Mouse (Mus musculus): Measurements from ENCODE around the gene H2-D1. TPM values are rescaled to one million over a fixed set of nuclear protein-coding genes. Genes with fewer than 3 reads are reported as not detected.

Gene H2-D1
- polyA plus RNA-seq, 1 experiment from 2014 or later = 118 TPM

DNA sequence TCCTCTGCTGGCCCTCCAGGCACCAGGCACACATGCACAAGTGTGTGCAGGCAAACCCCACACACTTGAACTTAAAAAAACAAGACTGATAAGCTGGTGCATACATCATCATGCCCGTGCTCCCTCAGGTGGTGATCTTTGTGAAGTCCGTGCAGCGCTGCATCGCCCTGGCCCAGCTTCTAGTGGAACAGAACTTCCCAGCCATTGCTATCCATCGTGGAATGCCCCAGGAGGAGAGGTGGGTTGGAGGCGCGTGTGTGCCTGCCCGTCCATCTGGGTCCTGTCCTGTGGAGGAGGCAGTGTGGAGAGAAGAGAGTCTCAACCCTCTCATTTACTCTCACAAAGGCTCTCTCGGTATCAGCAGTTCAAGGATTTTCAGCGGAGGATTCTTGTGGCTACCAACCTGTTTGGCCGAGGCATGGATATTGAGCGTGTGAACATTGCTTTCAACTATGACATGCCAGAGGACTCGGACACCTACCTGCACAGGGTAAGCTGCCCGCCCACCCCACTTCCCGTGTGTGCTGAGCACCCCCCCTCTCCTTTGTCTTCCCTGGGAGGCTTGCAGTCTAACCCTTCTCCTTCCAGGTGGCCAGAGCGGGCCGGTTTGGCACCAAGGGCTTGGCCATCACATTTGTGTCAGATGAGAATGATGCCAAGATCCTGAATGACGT, 9.8 kb upstream of the H2-D1 start:
- Histone ChIP-seq H3K4me1 (replicated peaks) (peaks cover under 1% of the 10 kb centered on the region), H3K9me3 (no peaks in the 10 kb centered on the region), H3K9ac (no peak overlapping the region), H3K27ac (replicated peaks) (no peak overlapping the region), H3K4me3 (no peak overlapping the region), H3K4me2 (no peak overlapping the region), H3K36me3 (peaks cover 60% of the 10 kb centered on the region), H3K27me3 (no peaks in the 10 kb centered on the region)
- 85% methylated on average over 18 of the region's 18 CpGs for WGBS
- no peak for ATAC-seq (ENCODE audit: low FRiP score, low read depth)

DNA sequence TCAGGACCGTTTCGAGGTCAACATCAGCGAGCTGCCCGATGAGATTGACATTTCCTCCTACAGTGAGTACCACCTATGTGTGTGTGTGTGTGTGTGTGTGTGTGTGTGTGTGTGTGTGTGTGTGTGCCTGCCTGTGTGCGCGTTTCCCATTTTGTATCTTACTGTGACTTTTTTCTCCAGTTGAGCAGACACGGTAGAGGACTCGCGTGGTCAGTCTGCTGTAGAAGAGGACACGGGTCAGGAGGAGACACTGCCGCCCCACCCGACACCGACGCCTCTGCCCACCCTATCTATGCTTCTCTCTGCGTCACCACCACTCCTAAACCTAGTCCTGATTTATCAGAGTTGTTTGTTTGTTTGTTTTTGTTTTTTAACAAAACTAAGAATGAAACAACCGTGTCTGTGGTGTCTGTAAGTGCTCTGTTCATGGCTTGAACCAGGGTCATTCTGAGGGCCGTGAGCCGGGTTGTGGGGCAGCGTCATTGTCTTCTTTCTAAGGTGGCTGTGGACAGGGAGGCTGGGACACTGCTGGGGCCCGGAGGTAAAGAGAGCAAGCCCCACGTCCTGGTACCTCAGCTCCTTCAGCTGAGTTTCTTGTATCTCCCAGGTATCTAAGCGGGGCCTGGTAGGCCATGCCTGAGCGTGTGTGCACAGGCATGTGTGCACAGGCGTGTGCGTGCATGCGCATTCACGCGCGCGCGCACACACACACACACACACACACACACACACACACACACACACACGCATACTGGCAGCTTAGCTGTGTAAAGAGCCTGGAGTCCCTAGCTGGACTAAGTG, 9.0 kb upstream of the H2-D1 start:
- peak; percentile 1; the same call in 1 of the 2 replicates for ATAC-seq (ENCODE audit: low FRiP score, low read depth)
- Histone ChIP-seq H3K27me3 (no peaks in the 10 kb centered on the region), H3K36me3 (peaks cover 54% of the 10 kb centered on the region), H3K27ac (replicated peaks) (no peak overlapping the region), H3K9me3 (no peaks in the 10 kb centered on the region), H3K9ac (no peak overlapping the region), H3K4me2 (no peak overlapping the region), H3K4me1 (replicated peaks) (peaks cover 4% of the 10 kb centered on the region), H3K4me3 (no peak overlapping the region)
- 90% methylated on average over 32 of the region's 32 CpGs for WGBS

DNA sequence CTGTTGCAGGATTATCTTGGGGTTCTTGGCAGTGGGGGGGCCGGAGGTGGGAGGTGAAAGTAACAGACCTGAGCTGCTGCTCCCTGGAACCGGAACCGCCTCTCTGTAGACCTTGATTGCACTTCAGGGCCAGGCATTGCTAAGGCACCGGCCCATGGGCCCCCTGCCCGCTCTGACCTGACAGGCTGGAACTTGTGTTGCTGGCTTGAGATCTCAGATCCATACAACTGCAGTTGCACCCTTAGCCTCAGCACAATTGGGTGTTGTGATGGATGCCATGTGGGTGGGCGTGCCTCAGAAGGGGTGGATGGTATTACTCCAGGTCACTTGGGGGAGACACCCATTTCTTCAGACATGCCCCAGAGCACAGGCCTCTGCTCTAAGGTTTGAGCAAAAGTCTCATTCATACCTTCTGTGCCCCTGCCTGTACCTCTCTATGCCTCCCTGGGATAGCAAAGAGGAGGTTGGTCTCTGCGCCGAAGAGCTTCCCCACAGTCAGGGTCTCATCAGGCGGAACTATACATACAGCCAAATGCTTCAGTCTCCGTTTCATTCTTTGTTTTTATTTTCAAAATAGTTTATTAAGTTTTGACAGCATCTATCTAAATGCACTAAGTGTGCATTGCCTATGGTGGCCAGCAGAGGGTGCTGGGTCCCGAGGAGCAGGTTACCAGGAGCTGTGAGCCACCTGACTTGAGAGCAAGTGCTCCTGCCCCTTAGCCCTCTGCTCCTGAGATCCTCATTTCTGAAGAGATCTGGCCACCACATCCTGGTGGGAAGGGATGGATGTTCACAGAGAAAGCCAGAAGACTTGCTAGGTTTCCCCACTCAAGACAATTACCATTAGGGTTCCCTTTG, 8.1 kb upstream of the H2-D1 start:
- peaks cover 44% of the 10 kb centered on the region for H3K36me3 ChIP-seq
- no peak overlapping the region for H3K9ac ChIP-seq
- no peak overlapping the region for H3K4me3 ChIP-seq
- no peak overlapping the region for H3K27ac ChIP-seq (replicated peaks)
- WGBS = 55% methylated on average over 11 of the region's 11 CpGs
- peak; percentile 13; the same call in 1 of the 2 replicates for ATAC-seq (ENCODE audit: low FRiP score, low read depth)
- H3K4me1 ChIP-seq (replicated peaks) = peaks cover 4% of the 10 kb centered on the region
- H3K9me3 ChIP-seq = no peaks in the 10 kb centered on the region
- H3K27me3 ChIP-seq = no peaks in the 10 kb centered on the region
- H3K4me2 ChIP-seq = no peak overlapping the region

DNA sequence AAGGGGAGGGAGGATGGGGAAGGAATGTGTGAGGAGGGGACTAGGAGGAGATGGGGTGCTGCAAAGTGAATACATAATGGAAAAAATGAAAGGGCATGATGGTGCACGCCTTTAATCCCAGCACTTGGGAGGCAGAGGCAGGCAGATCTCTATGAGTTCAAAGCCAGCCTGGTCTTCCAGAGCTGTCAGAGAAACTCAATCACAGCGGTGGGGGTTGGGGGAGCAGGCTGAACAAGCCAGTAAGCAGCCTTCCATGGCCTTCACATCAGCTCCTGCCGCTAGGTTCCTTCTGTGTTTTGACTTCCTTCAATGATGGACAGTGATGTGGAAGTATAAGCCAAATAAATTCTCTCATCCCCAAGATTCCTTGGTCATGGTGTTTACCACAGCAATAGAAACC, 7.2 kb upstream of the H2-D1 start:
- no peak overlapping the region for H3K27ac ChIP-seq (replicated peaks)
- no peak overlapping the region for H3K4me2 ChIP-seq
- H3K4me3 ChIP-seq = no peak overlapping the region
- H3K36me3 ChIP-seq = peaks cover 36% of the 10 kb centered on the region
- no peaks in the 10 kb centered on the region for H3K9me3 ChIP-seq
- WGBS = 73% methylated on average over 3 of the region's 3 CpGs
- peaks cover 4% of the 10 kb centered on the region for H3K4me1 ChIP-seq (replicated peaks)
- no peaks in the 10 kb centered on the region for H3K27me3 ChIP-seq
- no peak overlapping the region for H3K9ac ChIP-seq
- ATAC-seq (ENCODE audit: low FRiP score, low read depth) = no peak

DNA sequence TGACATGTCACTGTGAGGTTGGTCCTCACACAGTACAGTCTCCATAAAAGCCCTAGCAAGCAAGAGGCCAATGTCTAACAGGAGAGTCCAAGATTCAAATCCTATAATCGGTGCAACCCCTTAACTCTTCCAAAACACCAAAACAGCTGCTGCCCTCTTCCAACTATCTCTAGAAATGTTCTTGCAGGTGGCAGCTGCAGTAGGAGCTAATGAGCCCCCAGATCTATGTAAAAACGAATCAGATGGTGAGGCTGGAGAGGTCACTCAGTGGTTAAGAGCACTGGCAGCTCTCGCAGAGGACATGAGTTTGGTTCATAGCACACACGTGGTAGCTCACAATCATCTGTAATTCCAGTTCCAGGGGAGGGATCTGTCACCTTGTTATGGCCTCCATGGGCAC, 6.8 kb upstream of the H2-D1 start:
- Histone ChIP-seq H3K9me3 (no peaks in the 10 kb centered on the region), H3K36me3 (peaks cover 32% of the 10 kb centered on the region), H3K4me3 (no peak overlapping the region), H3K9ac (no peak overlapping the region), H3K27me3 (no peaks in the 10 kb centered on the region), H3K4me2 (no peak overlapping the region), H3K27ac (replicated peaks) (no peak overlapping the region), H3K4me1 (replicated peaks) (peaks cover 4% of the 10 kb centered on the region)
- ATAC-seq (ENCODE audit: low FRiP score, low read depth) = no peak
- WGBS = 68% methylated on average over 4 of the region's 4 CpGs

DNA sequence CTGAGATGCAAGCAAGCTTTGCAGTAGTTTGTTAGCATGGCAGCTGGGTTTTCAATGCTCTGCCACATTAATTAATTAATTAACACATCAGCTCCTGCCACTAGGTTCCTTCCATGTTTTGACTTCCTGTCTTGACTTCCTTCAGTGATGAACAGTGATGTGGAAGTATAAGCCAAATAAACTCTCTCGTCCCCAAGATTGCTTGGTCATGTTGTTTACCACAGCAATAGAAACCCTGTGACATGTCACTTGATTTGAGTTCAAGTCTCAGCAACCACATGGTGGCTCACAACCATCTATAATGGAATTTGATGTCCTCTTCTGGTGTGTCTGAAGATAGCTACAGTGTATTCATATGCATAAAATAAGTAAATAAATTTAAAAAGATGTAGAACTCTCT, 5.2 kb upstream of the H2-D1 start:
- Histone ChIP-seq H3K4me1 (replicated peaks) (peaks cover 4% of the 10 kb centered on the region), H3K27me3 (no peaks in the 10 kb centered on the region), H3K9me3 (no peaks in the 10 kb centered on the region), H3K9ac (no peak overlapping the region), H3K36me3 (peaks cover 20% of the 10 kb centered on the region), H3K4me2 (no peak overlapping the region), H3K27ac (replicated peaks) (no peak overlapping the region), H3K4me3 (no peak overlapping the region)
- no peak for ATAC-seq (ENCODE audit: low FRiP score, low read depth)
- WGBS = 81% methylated on average over 1 of the region's 1 CpGs

DNA sequence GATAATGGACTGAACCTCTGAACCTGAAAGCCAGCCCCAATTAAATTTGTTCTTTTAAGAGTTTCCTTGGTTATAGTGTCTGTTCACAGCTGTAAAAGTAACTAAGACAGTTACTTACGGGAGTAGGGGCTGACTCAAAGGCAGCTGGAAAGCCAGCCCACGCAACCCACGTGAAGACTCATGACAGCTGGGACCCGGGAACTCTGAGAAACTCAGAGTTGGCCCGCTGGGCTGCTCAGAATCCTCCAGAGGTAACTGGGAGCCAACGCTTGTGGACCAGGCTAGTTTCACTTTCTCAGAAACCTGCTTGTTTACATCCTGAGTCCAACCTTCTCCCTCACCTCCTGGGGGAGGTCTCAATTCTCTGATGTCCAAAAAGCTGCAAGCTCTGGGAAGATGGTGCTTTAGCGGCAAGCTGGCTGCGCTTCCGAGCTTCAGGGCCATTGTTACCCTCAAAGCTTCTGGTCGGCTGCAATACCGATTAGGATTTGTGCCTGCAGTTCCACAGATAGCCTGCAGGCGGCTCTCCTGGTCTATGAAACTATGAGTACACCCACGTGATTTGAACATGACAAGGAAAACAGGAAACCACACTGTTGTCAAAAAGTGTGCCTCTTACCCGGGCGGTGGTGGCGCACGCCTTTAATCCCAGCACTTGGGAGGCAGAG, 4.6 kb upstream of the H2-D1 start:
- H3K9ac ChIP-seq = 0 out of 2 replicates have a peak overlapping the region, but pooled peaks have one; percentile 14

DNA sequence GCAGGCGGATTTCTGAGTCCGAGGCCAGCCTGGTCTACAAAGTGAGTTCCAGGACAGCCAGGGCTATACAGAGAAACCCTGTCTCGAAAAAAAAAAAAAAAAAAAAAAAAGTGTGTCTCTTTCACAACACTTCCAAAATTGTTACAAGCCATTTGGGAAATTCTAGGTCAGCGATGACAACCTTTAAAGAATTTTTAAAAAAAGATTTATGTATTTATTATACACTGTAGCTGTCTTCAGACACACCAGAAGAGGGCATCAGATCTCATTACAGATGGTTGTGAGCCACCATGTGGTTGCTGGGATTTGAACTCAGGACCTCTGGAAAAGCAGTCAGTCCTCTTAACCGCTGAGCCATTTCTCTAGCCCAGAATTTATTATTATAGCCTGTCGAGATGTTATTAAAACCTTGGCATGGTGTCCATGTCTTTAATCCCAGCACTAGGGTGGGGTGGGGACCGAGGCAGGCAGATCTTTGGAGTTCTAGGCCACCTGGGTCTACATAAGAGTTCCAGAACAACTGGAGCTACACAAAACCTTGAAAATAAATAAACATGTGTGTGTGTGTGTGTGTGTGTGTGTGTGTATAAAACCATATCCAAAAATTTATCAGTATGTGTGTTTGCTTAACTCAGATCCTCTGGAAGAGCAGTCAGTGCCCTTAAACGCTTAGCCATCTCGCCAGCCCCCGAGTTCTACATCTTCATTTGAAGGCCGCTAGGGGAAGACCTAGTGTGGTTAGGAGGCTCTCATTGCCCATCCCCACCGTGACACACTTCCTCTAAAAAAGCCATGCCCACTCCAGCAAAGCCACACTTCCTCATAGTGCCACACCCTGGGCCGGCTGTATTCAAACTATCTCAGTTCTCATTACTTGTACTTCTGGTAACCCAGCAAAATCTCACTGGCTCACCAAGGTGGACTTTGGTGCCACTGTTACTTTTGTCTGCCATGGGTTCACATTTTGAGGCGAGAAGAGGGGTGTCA, 3.7 kb upstream of the H2-D1 start:
- no peak for ATAC-seq (ENCODE audit: low FRiP score, low read depth)
- Histone ChIP-seq H3K9ac (no peak overlapping the region), H3K27ac (replicated peaks) (no peak overlapping the region), H3K4me3 (no peak overlapping the region), H3K4me2 (no peak overlapping the region), H3K36me3 (peaks cover 6% of the 10 kb centered on the region), H3K4me1 (replicated peaks) (peaks cover 10% of the 10 kb centered on the region), H3K9me3 (no peaks in the 10 kb centered on the region), H3K27me3 (no peaks in the 10 kb centered on the region)
- 61% methylated on average over 13 of the region's 14 CpGs for WGBS

More for the DNA sequence above, 4.6 kb upstream of the H2-D1 start:
- 11% methylated on average over 17 of the region's 17 CpGs for WGBS
- Histone ChIP-seq H3K36me3 (peaks cover 14% of the 10 kb centered on the region), H3K4me2 (peak overlapping the region; percentile 46), H3K4me1 (replicated peaks) (peaks cover 4% of the 10 kb centered on the region), H3K4me3 (peak overlapping the region; percentile 19; the same call in 1 of the 2 replicates), H3K27me3 (no peaks in the 10 kb centered on the region), H3K27ac (replicated peaks) (no peak overlapping the region), H3K9me3 (no peaks in the 10 kb centered on the region)
- ATAC-seq (ENCODE audit: low FRiP score, low read depth) = no peak

DNA sequence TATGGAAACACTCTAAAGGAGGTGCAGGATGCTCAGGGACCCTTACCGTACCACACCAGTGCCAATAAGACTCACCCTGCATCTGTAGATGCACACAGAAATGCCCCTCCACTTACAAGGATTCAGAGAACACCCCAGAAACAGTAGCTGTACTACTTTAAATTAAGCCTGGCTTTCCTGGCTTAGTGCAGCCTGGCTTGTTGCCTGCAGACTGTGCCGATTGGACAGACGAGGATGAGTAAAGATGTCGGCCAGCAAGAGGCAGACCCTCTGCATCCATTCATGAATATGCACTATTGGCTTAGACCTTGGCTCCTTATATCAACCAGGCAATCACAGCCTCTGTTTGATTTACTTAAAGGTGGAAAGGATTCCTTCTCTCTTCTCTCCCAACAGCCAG, 2.9 kb upstream of the H2-D1 start:
- Histone ChIP-seq H3K4me3 (no peak overlapping the region), H3K4me1 (replicated peaks) (peaks cover 14% of the 10 kb centered on the region), H3K36me3 (no peaks in the 10 kb centered on the region), H3K27me3 (0 out of 2 replicates have a peak, but pooled peaks cover 2% of the 10 kb centered on the region), H3K27ac (replicated peaks) (no peak overlapping the region), H3K9ac (no peak overlapping the region), H3K9me3 (no peaks in the 10 kb centered on the region), H3K4me2 (no peak overlapping the region)
- no peak for ATAC-seq (ENCODE audit: low FRiP score, low read depth)
- 72% methylated on average over 4 of the region's 4 CpGs for WGBS

DNA sequence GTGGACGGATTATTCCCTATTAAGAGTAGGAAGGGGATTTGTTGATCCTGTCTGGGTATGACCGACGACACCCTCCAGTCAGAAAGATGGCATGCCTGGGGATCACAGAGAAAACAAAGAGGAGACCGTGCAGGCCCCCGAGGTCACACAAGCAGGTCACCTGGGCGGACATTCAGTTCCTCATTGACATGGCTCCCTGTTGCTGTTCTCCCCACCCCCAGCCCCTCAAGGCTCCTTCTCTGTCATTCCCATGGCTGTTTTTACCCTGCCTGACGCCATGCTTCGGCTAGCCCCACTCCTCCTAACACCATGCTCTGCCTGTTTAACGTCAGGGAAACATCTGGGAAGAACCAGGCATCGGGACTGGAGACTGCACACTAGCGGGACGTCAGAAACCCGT, 879 bp upstream of the H2-D1 start:
- H3K36me3 ChIP-seq = no peaks in the 10 kb centered on the region
- H3K27ac ChIP-seq (replicated peaks) = no peak overlapping the region
- H3K9me3 ChIP-seq = no peaks in the 10 kb centered on the region
- H3K4me2 ChIP-seq = no peak overlapping the region
- H3K9ac ChIP-seq = no peak overlapping the region
- no peak overlapping the region for H3K4me3 ChIP-seq
- H3K4me1 ChIP-seq (replicated peaks) = peaks cover 14% of the 10 kb centered on the region
- H3K27me3 ChIP-seq = 0 out of 2 replicates have a peak, but pooled peaks cover 2% of the 10 kb centered on the region
- 71% methylated on average over 13 of the region's 13 CpGs for WGBS
- ATAC-seq (ENCODE audit: low FRiP score, low read depth) = no peak

Data from hindbrain, embryonic 15.5 days (tissue).